Mouse (Mus musculus) limb, embryonic 13.5 days (tissue): Measurements from ENCODE around the gene Snapin. TPM values are rescaled to one million over a fixed set of nuclear protein-coding genes. Genes with fewer than 3 reads are reported as not detected.

Source experiments
- ATAC-seq: fragments of 200-750 bp; cut with Nextera tagmentation; 2 replicates; pipeline ENCODE4 v1.8.0; 2017; ENCODE audit warnings: low read depth, moderate number of reproducible peaks, moderate TSS enrichment; ENCODE audit not compliant: low FRiP score
- H3K27ac ChIP-seq: fragments of 300-500 bp; sonication (generic); 2 replicates; pipeline ENCODE4 v1.5.1; 2015; ENCODE audit warnings: inconsistent platforms, mild to moderate bottlenecking, moderate library complexity
- H3K27me3 ChIP-seq: fragments of 300-500 bp; sonication (generic); 2 replicates; pipeline ENCODE4 v1.6.1; 2015; ENCODE audit warnings: mild to moderate bottlenecking, inconsistent platforms
- H3K36me3 ChIP-seq: fragments of 300-500 bp; sonication (generic); 2 replicates; pipeline ENCODE4 v1.6.1; 2015; ENCODE audit warnings: inconsistent platforms, mild to moderate bottlenecking, moderate library complexity
- H3K4me1 ChIP-seq: fragments of 300-500 bp; sonication (generic); 2 replicates; pipeline ENCODE4 v1.6.1; 2015; ENCODE audit warnings: inconsistent platforms
- H3K4me2 ChIP-seq: fragments of 300-500 bp; sonication (generic); replicated peaks from 2 replicates; pipeline ENCODE4 v1.6.1; 2015; ENCODE audit warnings: inconsistent platforms, mild to moderate bottlenecking, moderate library complexity
- H3K4me3 ChIP-seq: fragments of 300-500 bp; sonication (generic); 2 replicates; pipeline ENCODE4 v1.5.1; 2015; ENCODE audit warnings: moderate library complexity, mild to moderate bottlenecking, inconsistent platforms
- H3K9ac ChIP-seq: fragments of 300-500 bp; sonication (generic); 2 replicates; pipeline ENCODE4 v1.6.1; 2015; ENCODE audit warnings: mild to moderate bottlenecking, inconsistent platforms
- H3K9me3 ChIP-seq: fragments of 300-500 bp; sonication (generic); 2 replicates; pipeline ENCODE4 v1.6.1; 2016; ENCODE audit warnings: inconsistent platforms
- WGBS: fragments of 180-500 bp; shearing (Covaris S2); methylation state at CpG from one replicate; pipeline ENCODE4 v1.1.7; 2015; 5-methylcytosine and 5-hydroxymethylcytosine counted together
- polyA plus RNA-seq: library from polyadenylated mRNA; unstranded; fragments of >200 nt; fragmentation: Nextera tagmentation; extraction: Ambion mirVana; gene quantifications from 2 replicates; pipeline ENCODE4 v1.2.1, GENCODE M21; 2015

Snapin gene
- polyA plus RNA-seq, 1 experiment from 2014 or later: 83.1 TPM

- Histone ChIP-seq H3K36me3 (no peaks in the 10 kb centered on the region), H3K9ac (peak overlapping the region; percentile 66), H3K27me3 (peaks cover 70% of the 10 kb centered on the region), H3K4me2 (peak overlapping the region; percentile 96), H3K4me3 (peak overlapping the region; percentile 54), H3K9me3 (no peaks in the 10 kb centered on the region), H3K27ac (no peak overlapping the region), H3K4me1 (peaks cover 14% of the 10 kb centered on the region)
- 0 out of 2 replicates have a peak, but pooled peaks have one; percentile 9 for ATAC-seq
- WGBS: under 1% methylated on average over 75 of the region's 75 CpGs
These were observed 25.6 kb downstream of the Snapin start for GRCm38 (mm10) chr3:90465081-90465685.

- peak overlapping the region; percentile 54 for H3K4me3 ChIP-seq
- 10% methylated on average over 37 of the region's 37 CpGs for WGBS
- H3K4me2 ChIP-seq: peak overlapping the region; percentile 96
- no peak for ATAC-seq
- peaks cover 14% of the 10 kb centered on the region for H3K4me1 ChIP-seq
- peaks cover 75% of the 10 kb centered on the region for H3K27me3 ChIP-seq
- H3K36me3 ChIP-seq: no peaks in the 10 kb centered on the region
- peak overlapping the region; percentile 66; the same call in 1 of the 2 replicates for H3K9ac ChIP-seq
- no peaks in the 10 kb centered on the region for H3K9me3 ChIP-seq
- H3K27ac ChIP-seq: no peak overlapping the region
These were observed 26.2 kb downstream of the Snapin start for GRCm38 (mm10) chr3:90464552-90465080.

GRCm38 (mm10) chr3:90462579-90462978 is 28.3 kb downstream of the Snapin start:
- Histone ChIP-seq H3K4me1 (peaks cover 14% of the 10 kb centered on the region), H3K27me3 (peaks cover 71% of the 10 kb centered on the region), H3K36me3 (no peaks in the 10 kb centered on the region), H3K9me3 (no peaks in the 10 kb centered on the region), H3K4me3 (no peak overlapping the region), H3K4me2 (no peak overlapping the region), H3K9ac (no peak overlapping the region), H3K27ac (no peak overlapping the region)
- no peak for ATAC-seq
- WGBS: 38% methylated on average over 7 of the region's 7 CpGs

- Histone ChIP-seq H3K4me2 (no peak overlapping the region), H3K4me1 (peaks cover 14% of the 10 kb centered on the region), H3K27me3 (peaks cover 70% of the 10 kb centered on the region), H3K4me3 (no peak overlapping the region), H3K27ac (no peak overlapping the region), H3K36me3 (no peaks in the 10 kb centered on the region), H3K9me3 (no peaks in the 10 kb centered on the region), H3K9ac (no peak overlapping the region)
- WGBS: 75% methylated on average over 3 of the region's 3 CpGs
- no peak for ATAC-seq
These were observed 28.9 kb downstream of the Snapin start for GRCm38 (mm10) chr3:90461935-90462334.

GRCm38 (mm10) chr3:90460315-90460714 is 30.5 kb downstream of the Snapin start:
- no peak for ATAC-seq
- H3K4me1 ChIP-seq: peaks cover 9% of the 10 kb centered on the region; the same call in 1 of the 2 replicates
- H3K9ac ChIP-seq: no peak overlapping the region
- peaks cover 57% of the 10 kb centered on the region for H3K27me3 ChIP-seq
- WGBS: 74% methylated on average over 5 of the region's 5 CpGs
- H3K36me3 ChIP-seq: no peaks in the 10 kb centered on the region
- H3K4me3 ChIP-seq: no peak overlapping the region
- no peak overlapping the region for H3K27ac ChIP-seq
- H3K9me3 ChIP-seq: no peaks in the 10 kb centered on the region
- no peak overlapping the region for H3K4me2 ChIP-seq

GRCm38 (mm10) chr3:90459727-90460126 is 31.1 kb downstream of the Snapin start:
- Histone ChIP-seq H3K9me3 (no peaks in the 10 kb centered on the region), H3K4me3 (no peak overlapping the region), H3K9ac (no peak overlapping the region), H3K4me2 (no peak overlapping the region), H3K4me1 (peaks cover 3% of the 10 kb centered on the region; the same call in 1 of the 2 replicates), H3K27ac (no peak overlapping the region), H3K27me3 (peaks cover 51% of the 10 kb centered on the region), H3K36me3 (no peaks in the 10 kb centered on the region)
- no peak for ATAC-seq
- 74% methylated on average over 9 of the region's 9 CpGs for WGBS

GRCm38 (mm10) chr3:90454931-90455330 is 35.9 kb downstream of the Snapin start:
- no peak for ATAC-seq
- WGBS: 84% methylated on average over 14 of the region's 14 CpGs
- peaks cover 8% of the 10 kb centered on the region; the same call in 1 of the 2 replicates for H3K27me3 ChIP-seq
- no peak overlapping the region for H3K4me3 ChIP-seq
- no peak overlapping the region for H3K4me2 ChIP-seq
- no peak overlapping the region for H3K9ac ChIP-seq
- peaks cover 4% of the 10 kb centered on the region; the same call in 1 of the 2 replicates for H3K4me1 ChIP-seq
- H3K27ac ChIP-seq: no peak overlapping the region
- no peaks in the 10 kb centered on the region for H3K9me3 ChIP-seq
- no peaks in the 10 kb centered on the region for H3K36me3 ChIP-seq

- WGBS: 53% methylated on average over 10 of the region's 10 CpGs
- no peaks in the 10 kb centered on the region for H3K36me3 ChIP-seq
- H3K4me1 ChIP-seq: peaks cover 10% of the 10 kb centered on the region
- H3K9ac ChIP-seq: 0 out of 2 replicates have a peak overlapping the region, but pooled peaks have one; percentile 19
- no peak for ATAC-seq
- peak overlapping the region; percentile 32; the same call in 1 of the 2 replicates for H3K4me2 ChIP-seq
- no peak overlapping the region for H3K27ac ChIP-seq
- 0 out of 2 replicates have a peak overlapping the region, but pooled peaks have one; percentile 11 for H3K4me3 ChIP-seq
- H3K9me3 ChIP-seq: no peaks in the 10 kb centered on the region
- 0 out of 2 replicates have a peak, but pooled peaks cover 3% of the 10 kb centered on the region for H3K27me3 ChIP-seq
These were observed 39.3 kb downstream of the Snapin start for GRCm38 (mm10) chr3:90451396-90452095.

- H3K27ac ChIP-seq: no peak overlapping the region
- peaks cover 16% of the 10 kb centered on the region for H3K4me1 ChIP-seq
- H3K4me3 ChIP-seq: peak overlapping the region; percentile 11; the same call in 1 of the 2 replicates
- peak overlapping the region; percentile 32 for H3K4me2 ChIP-seq
- 0 out of 2 replicates have a peak, but pooled peaks cover 3% of the 10 kb centered on the region for H3K27me3 ChIP-seq
- no peak for ATAC-seq
- H3K36me3 ChIP-seq: no peaks in the 10 kb centered on the region
- peak overlapping the region; percentile 19; the same call in 1 of the 2 replicates for H3K9ac ChIP-seq
- no peaks in the 10 kb centered on the region for H3K9me3 ChIP-seq
- 37% methylated on average over 11 of the region's 12 CpGs for WGBS
These were observed 40.0 kb downstream of the Snapin start for GRCm38 (mm10) chr3:90450874-90451273.

GRCm38 (mm10) chr3:90448626-90449025 is 42.2 kb downstream of the Snapin start:
- H3K4me3 ChIP-seq: no peak overlapping the region
- H3K4me2 ChIP-seq: no peak overlapping the region
- H3K9ac ChIP-seq: no peak overlapping the region
- H3K9me3 ChIP-seq: no peaks in the 10 kb centered on the region
- no peak overlapping the region for H3K27ac ChIP-seq
- no peaks in the 10 kb centered on the region for H3K36me3 ChIP-seq
- peaks cover 20% of the 10 kb centered on the region for H3K4me1 ChIP-seq
- H3K27me3 ChIP-seq: 0 out of 2 replicates have a peak, but pooled peaks cover 3% of the 10 kb centered on the region
- WGBS: 43% methylated on average over 6 of the region's 6 CpGs
- no peak for ATAC-seq

- 40% methylated on average over 7 of the region's 7 CpGs for WGBS
- Histone ChIP-seq H3K9ac (no peak overlapping the region), H3K9me3 (no peaks in the 10 kb centered on the region), H3K27ac (peak overlapping the region; percentile 92), H3K36me3 (no peaks in the 10 kb centered on the region), H3K27me3 (0 out of 2 replicates have a peak, but pooled peaks cover 3% of the 10 kb centered on the region), H3K4me1 (peaks cover 20% of the 10 kb centered on the region), H3K4me3 (peak overlapping the region; percentile 36), H3K4me2 (peak overlapping the region; percentile 60)
- peak; percentile 19; the same call in 1 of the 2 replicates for ATAC-seq
These were observed 43.7 kb downstream of the Snapin start for GRCm38 (mm10) chr3:90447123-90447494.
